Mouse (Mus musculus): ENCODE measurements around the gene Limch1.

DNA sequence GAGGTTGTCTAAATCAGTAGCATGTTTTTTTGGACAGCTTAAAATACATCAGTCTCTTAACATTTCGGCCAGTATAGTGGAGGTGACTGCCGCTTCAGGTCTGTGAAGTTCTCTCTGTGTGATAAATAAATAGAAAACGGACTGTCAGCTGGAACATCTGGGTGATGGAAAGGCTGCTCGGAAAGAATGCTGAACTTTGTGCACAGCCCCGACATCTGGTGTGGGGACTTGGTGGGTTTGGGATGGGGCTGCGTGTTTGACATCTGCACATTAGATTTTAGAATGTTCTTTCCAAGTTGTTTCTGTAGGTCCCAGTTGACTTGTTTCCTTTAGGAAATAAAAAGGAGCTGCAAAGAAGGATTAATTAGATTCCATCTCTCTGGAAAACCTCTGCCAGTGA, 89.1 kb downstream of the Limch1 start:
- TF ChIP-seq CTCF (IDR thresholded peaks at IDR 0.05) (no peak), EP300 (IDR thresholded peaks at IDR 0.05) (no peak)
